Mouse (Mus musculus): ENCODE measurements around the gene Dph2.

DNA sequence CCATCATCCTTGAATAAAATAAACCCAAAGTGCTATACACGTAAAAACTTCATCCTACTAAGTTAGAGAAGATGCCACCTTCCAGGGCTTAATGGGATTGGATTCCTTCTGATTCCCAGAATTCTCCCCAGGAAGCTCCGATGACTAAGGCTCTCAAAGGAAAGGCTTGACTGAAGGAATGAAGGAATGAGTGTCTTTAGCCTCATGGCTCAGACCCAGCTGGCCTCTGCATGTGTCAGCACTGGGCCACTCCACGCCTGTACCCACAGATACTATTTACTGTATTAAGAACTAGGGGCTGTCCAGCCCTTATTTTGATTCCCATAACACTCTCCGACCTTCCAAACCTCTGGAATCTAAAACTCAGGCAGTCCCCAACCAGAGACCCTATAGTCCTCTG is 42.2 kb upstream of the Dph2 start:
- TF ChIP-seq CTCF (IDR thresholded peaks at IDR 0.05; ENCODE audit: borderline replicate concordance, control insufficient read depth, extremely low read depth, insufficient read depth, low read length, poor library complexity) (no peak), POLR2A (IDR thresholded peaks at IDR 0.05; ENCODE audit: control insufficient read depth, extremely low read depth, insufficient read depth, low read length, poor library complexity) (no peak)
